Mouse (Mus musculus) forebrain, embryonic 12.5 days (tissue): ENCODE data around the gene Foxr2. TPM values are rescaled to one million over a fixed set of nuclear protein-coding genes. Genes with fewer than 3 reads are reported as not detected.
A peak's percentile ranks its signal among the peaks of the same experiment; 100 is the strongest.

Source experiments
- ATAC-seq: fragments of 200-750 bp; cut with Nextera tagmentation; 2 replicates; pipeline ENCODE4 v1.8.0; 2017; ENCODE audit warnings: moderate TSS enrichment; ENCODE audit not compliant: low FRiP score
- H3K27ac ChIP-seq: fragments of 300-500 bp; sonication (generic); 2 replicates; pipeline ENCODE4 v1.5.1; 2016; ENCODE audit warnings: mild to moderate bottlenecking
- H3K27me3 ChIP-seq: fragments of 300-500 bp; sonication (generic); 2 replicates; pipeline ENCODE4 v1.6.1; 2016; ENCODE audit warnings: mild to moderate bottlenecking
- H3K36me3 ChIP-seq: fragments of 300-500 bp; sonication (generic); replicated peaks from 2 replicates; pipeline ENCODE4 v1.6.1; 2016; ENCODE audit warnings: mild to moderate bottlenecking
- H3K4me1 ChIP-seq: fragments of 300-500 bp; sonication (generic); 2 replicates; pipeline ENCODE4 v1.6.1; 2016
- H3K4me2 ChIP-seq: fragments of 300-500 bp; sonication (generic); 2 replicates; pipeline ENCODE4 v1.6.1; 2016; ENCODE audit warnings: mild to moderate bottlenecking, moderate library complexity
- H3K4me3 ChIP-seq: fragments of 300-500 bp; sonication (generic); replicated peaks from 2 replicates; pipeline ENCODE4 v1.5.1; 2016; ENCODE audit warnings: mild to moderate bottlenecking
- H3K9ac ChIP-seq: fragments of 300-500 bp; sonication (generic); 2 replicates; pipeline ENCODE4 v1.6.1; 2016; ENCODE audit warnings: mild to moderate bottlenecking
- H3K9me3 ChIP-seq: fragments of 300-500 bp; sonication (generic); 2 replicates; pipeline ENCODE4 v1.6.1; 2016
- WGBS: fragments of 180-500 bp; shearing (Covaris S2); methylation state at CpG from one replicate; pipeline ENCODE4 v1.1.7; 2016; 5-methylcytosine and 5-hydroxymethylcytosine counted together
- polyA plus RNA-seq: library from polyadenylated mRNA; unstranded; fragments of >200 nt; fragmentation: Nextera tagmentation; extraction: Ambion mirVana; gene quantifications from 2 replicates; pipeline ENCODE4 v1.2.1, GENCODE M21; 2016

Gene Foxr2
- 0.47 and 0.49 TPM in 2 replicates for polyA plus RNA-seq

DNA sequence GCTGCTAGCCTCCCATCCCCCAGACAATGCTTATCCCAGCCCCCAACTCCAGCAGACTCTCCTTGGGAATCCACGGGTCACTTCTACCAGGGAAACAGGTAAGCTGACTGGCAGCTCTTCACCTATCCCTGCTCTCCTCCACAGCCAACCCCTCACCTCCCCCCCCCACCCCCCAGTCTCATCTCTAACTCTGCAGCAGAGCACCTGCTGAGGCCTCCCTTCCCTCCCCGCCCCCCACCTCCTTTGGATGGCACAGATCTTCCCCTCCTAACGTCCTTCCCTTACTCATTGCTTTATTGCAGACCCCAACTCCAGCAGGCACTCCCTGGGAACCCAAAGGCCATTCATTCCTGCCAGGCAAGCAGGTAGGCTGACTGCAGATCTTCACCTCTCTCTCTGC, at the start of gene Foxr2:
Gene Foxr2 (plus strand): TSS at position 301 of the 400 bp plus-strand sequence.
- 20% methylated on average over 2 of the region's 3 CpGs for WGBS

GRCm38 (mm10) chrX:153119013-153119412, 427 bp downstream of the Foxr2 start:
- no peak overlapping the region for H3K4me3 ChIP-seq
- H3K36me3 ChIP-seq: no peaks in the 10 kb centered on the region
- 17% methylated on average over 2 of the region's 2 CpGs for WGBS
- H3K4me1 ChIP-seq: no peaks in the 10 kb centered on the region
- no peak overlapping the region for H3K4me2 ChIP-seq
- peaks cover 15% of the 10 kb centered on the region; the same call in 1 of the 2 replicates for H3K27me3 ChIP-seq
- H3K9me3 ChIP-seq: no peaks in the 10 kb centered on the region
- no peak overlapping the region for H3K9ac ChIP-seq
- ATAC-seq: no peak
- H3K27ac ChIP-seq: no peak overlapping the region

More for the DNA sequence above, at the start of gene Foxr2:
- Histone ChIP-seq H3K4me1 (no peaks in the 10 kb centered on the region), H3K27me3 (peaks cover 15% of the 10 kb centered on the region; the same call in 1 of the 2 replicates), H3K4me3 (no peak within 1 kb of the TSS), H3K9ac (no peak within 1 kb of the TSS), H3K36me3 (no peaks in the 10 kb centered on the region), H3K9me3 (no peaks in the 10 kb centered on the region), H3K27ac (no peak within 1 kb of the TSS), H3K4me2 (no peak within 1 kb of the TSS)
- no peak for ATAC-seq

DNA sequence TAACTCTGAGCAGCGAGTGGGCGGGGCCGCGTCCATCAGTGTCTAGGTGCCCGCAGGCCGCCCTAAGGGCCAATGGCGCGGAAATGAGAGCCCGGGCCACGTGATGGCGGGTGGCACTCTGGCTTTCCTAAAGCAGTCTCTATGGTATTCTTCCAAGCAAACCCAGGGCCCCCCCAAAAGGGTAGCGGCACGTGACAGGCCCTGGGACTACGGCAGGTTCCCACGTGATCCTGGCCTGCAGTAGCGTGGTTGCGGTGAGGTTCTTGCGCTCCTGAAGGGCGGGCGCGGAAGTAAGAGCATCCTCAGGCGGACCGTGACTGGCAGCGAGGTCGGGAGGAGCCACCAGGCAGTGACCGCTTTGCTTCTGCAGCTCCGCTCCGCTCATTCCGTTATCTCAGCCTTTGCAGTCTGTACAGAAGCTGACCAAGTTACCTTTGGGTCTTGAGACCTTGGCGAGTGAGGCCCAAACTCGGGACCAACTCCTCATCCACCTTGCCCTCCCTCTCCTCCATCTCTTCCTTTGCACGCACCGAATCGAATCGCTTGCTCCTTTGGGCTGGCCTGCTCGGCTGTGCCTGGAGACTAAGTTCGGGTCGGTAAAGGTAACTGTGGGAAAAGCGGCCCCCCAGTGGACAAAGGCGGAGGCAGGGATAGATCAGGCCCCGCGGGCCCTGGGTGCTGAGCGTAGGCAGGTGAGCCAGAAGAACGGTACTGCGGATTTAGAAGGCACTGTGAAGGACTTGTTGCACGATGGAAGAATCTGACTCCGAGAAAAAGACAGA, 21.3 kb downstream of the Foxr2 start, which contains the start of gene Rragb:
Gene Rragb (plus strand): TSS at position 248 of the 782 bp plus-strand sequence.
- no peaks in the 10 kb centered on the region for H3K9me3 ChIP-seq
- H3K4me1 ChIP-seq: no peaks in the 10 kb centered on the region
- H3K27me3 ChIP-seq: peaks cover 8% of the 10 kb centered on the region; the same call in 1 of the 2 replicates
- H3K4me2 ChIP-seq: peak within 1 kb of the TSS; percentile 54
- H3K4me3 ChIP-seq: peak within 1 kb of the TSS; percentile 50
- H3K36me3 ChIP-seq: no peaks in the 10 kb centered on the region
- WGBS: 17% methylated on average over 47 of the region's 47 CpGs
- peak within 1 kb of the TSS; percentile 76 for H3K27ac ChIP-seq
- H3K9ac ChIP-seq: peak within 1 kb of the TSS; percentile 53
- peak; percentile 99 for ATAC-seq

- no peaks in the 10 kb centered on the region for H3K9me3 ChIP-seq
- H3K4me3 ChIP-seq: no peak overlapping the region
- 55% methylated on average over 3 of the region's 3 CpGs for WGBS
- no peak overlapping the region for H3K4me2 ChIP-seq
- peaks cover 8% of the 10 kb centered on the region; the same call in 1 of the 2 replicates for H3K27me3 ChIP-seq
- H3K9ac ChIP-seq: no peak overlapping the region
- no peak for ATAC-seq
- no peaks in the 10 kb centered on the region for H3K4me1 ChIP-seq
- H3K36me3 ChIP-seq: no peaks in the 10 kb centered on the region
- H3K27ac ChIP-seq: no peak overlapping the region
Measured at GRCm38 (mm10) chrX:153142656-153143055, 24.1 kb downstream of the Foxr2 start.

- Histone ChIP-seq H3K9ac (no peak overlapping the region), H3K27ac (no peak overlapping the region), H3K9me3 (no peaks in the 10 kb centered on the region), H3K4me2 (no peak overlapping the region), H3K27me3 (no peaks in the 10 kb centered on the region), H3K4me1 (no peaks in the 10 kb centered on the region), H3K4me3 (no peak overlapping the region), H3K36me3 (no peaks in the 10 kb centered on the region)
- no peak for ATAC-seq
- WGBS: 37% methylated on average over 1 of the region's 1 CpGs
Measured at GRCm38 (mm10) chrX:153151766-153152165, 33.2 kb downstream of the Foxr2 start.

- Histone ChIP-seq H3K27me3 (no peaks in the 10 kb centered on the region), H3K9me3 (no peaks in the 10 kb centered on the region), H3K36me3 (no peaks in the 10 kb centered on the region), H3K9ac (no peak overlapping the region), H3K4me1 (no peaks in the 10 kb centered on the region), H3K27ac (no peak overlapping the region), H3K4me3 (no peak overlapping the region), H3K4me2 (no peak overlapping the region)
- 59% methylated on average over 3 of the region's 3 CpGs for WGBS
- no peak for ATAC-seq
Measured at GRCm38 (mm10) chrX:153155322-153155721, 36.7 kb downstream of the Foxr2 start.

DNA sequence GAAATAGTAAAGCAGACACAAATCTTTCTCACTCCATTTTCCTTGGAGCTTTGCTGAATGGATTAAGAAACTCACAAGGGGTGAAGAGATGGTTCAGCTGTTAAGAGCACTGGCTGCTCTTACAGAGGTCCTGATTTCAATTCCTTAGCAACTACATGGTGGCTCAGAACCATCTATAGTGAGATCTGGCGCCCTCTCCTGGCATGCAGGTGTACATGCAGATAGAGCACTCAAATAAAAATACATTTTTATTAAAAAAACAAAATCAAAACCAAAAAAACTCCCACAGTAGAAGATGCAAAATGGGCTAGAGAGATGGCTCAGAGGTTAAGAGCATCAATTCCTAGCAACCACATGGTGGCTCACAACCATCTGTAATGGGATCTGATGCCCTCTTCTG, 56.2 kb downstream of the Foxr2 start:
- ATAC-seq: no peak
- 7% methylated on average over 1 of the region's 1 CpGs for WGBS

GRCm38 (mm10) chrX:153182221-153182620, 63.6 kb downstream of the Foxr2 start:
- Histone ChIP-seq H3K4me1 (no peaks in the 10 kb centered on the region), H3K36me3 (no peaks in the 10 kb centered on the region), H3K4me3 (no peak overlapping the region), H3K4me2 (no peak overlapping the region), H3K9me3 (no peaks in the 10 kb centered on the region), H3K27me3 (no peaks in the 10 kb centered on the region), H3K27ac (no peak overlapping the region), H3K9ac (no peak overlapping the region)
- 95% methylated on average over 2 of the region's 2 CpGs for WGBS
- no peak for ATAC-seq

More for the DNA sequence above, 56.2 kb downstream of the Foxr2 start:
- H3K4me2 ChIP-seq: no peak overlapping the region
- H3K4me1 ChIP-seq: no peaks in the 10 kb centered on the region
- H3K27ac ChIP-seq: no peak overlapping the region
- no peak overlapping the region for H3K9ac ChIP-seq
- H3K36me3 ChIP-seq: no peaks in the 10 kb centered on the region
- H3K4me3 ChIP-seq: no peak overlapping the region
- no peaks in the 10 kb centered on the region for H3K27me3 ChIP-seq
- no peaks in the 10 kb centered on the region for H3K9me3 ChIP-seq

Other genes with a start within 250 kb of the Foxr2 start
- gene Usp51, start 112.3 kb upstream of the Foxr2 start, polyA plus RNA-seq: 3.3 and 5.1 TPM in 2 replicates
- 86.0 and 92.4 TPM in 2 replicates for gene Mageh1, start 81.2 kb upstream of the Foxr2 start, polyA plus RNA-seq
- 6.3 and 9.0 TPM in 2 replicates for gene Rragb, start 21.2 kb downstream of the Foxr2 start, polyA plus RNA-seq
- gene Klf8, start 118.7 kb downstream of the Foxr2 start, polyA plus RNA-seq: 3.0 and 5.7 TPM in 2 replicates